Mouse (Mus musculus): Measurements from ENCODE around the gene Gm10840.

The Gm10840 gene

GRCm38 (mm10) chr11:106159921-106160840 lies 469 bp upstream of the Gm10840 start:
- peak; percentile 82 for DNase-seq (ENCODE audit: extremely low spot score)

DNA sequence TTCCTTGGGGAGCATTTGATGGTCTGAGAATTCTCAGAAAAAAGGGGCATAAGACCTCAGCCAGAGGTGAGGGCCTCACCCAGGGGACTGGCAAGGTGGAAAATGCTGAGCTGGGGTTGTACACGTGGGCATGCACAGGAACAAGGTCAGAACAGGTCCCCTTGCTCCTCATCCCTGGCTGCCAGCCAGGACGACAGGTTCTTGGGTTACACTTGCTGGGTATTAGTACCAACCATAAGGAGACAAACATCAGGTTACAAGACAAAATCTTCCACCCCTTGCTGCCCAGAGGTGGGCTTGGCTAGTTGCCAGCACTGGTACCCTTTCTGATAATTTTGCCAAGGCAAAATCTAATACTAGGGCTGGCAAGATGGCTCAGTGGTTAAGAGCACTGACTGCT lies 1.6 kb downstream of the Gm10840 start:
- DNase-seq (ENCODE audit: extremely low spot score): no peak

- no peak for DNase-seq (ENCODE audit: extremely low spot score)
Observed at GRCm38 (mm10) chr11:106163546-106163945, 2.9 kb downstream of the Gm10840 start.

DNA sequence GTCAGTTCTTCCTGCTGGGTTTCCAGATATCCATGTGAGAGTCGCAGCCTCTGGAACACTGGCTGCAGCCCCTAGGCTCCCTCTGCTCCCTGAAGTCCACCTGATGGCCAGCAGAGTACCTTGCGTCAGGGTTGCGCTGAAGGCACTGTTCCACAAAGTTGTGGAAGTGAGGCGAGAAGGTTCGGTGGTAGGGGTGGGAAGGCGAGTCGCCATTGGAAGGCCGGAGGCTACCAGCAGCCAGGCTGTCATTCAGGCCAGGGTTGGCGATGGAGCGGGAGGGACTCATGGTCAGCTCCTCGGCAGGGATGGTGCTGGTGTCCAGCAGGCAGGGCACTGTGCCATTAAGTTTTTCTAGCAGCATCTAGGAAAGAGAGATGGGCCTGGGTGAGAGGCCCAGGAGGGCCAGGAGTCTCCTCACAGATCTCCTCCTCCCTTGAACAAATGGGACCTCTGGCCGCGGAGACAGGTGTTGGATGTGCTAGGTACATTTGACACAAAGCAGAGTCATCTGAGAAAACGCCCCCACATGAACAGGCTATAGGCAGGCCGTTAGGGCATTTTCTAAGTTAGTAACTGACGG lies 4.0 kb downstream of the Gm10840 start:
- DNase-seq (ENCODE audit: extremely low spot score): no peak

GRCm38 (mm10) chr11:106167435-106167834 lies 6.8 kb downstream of the Gm10840 start:
- no peak for DNase-seq (ENCODE audit: extremely low spot score)

GRCm38 (mm10) chr11:106170807-106171206 lies 10.2 kb downstream of the Gm10840 start:
- DNase-seq (ENCODE audit: extremely low spot score): no peak

- no peak for DNase-seq (ENCODE audit: extremely low spot score)
Observed at GRCm38 (mm10) chr11:106173228-106173627, 12.6 kb downstream of the Gm10840 start.

DNA sequence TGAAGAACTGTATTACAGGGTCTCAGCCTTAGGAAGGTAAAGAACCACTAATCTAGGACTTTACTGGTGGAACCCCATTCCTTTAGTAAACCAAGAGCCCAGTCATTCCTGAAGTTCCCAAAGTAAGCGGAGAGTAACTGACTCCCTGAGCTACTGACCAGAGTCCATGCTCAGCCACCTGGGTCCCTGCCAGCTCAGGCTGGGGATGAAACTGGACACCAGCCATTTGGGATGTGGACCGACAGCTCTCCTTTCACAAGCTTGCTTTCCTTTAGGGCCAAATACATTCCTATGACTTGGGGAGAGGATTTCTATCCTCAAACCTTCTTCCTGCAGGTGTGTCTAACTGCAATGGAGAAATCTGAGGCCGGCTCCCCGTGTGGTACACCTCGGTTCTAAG lies 13.7 kb downstream of the Gm10840 start:
- no peak for DNase-seq (ENCODE audit: extremely low spot score)

GRCm38 (mm10) chr11:106175081-106175480 lies 14.4 kb downstream of the Gm10840 start:
- no peak for DNase-seq (ENCODE audit: extremely low spot score)

- no peak for DNase-seq (ENCODE audit: extremely low spot score)
Observed at GRCm38 (mm10) chr11:106176372-106176771, 15.7 kb downstream of the Gm10840 start.

- no peak for DNase-seq (ENCODE audit: extremely low spot score)
Observed at GRCm38 (mm10) chr11:106178036-106178782, 17.6 kb downstream of the Gm10840 start.

- no peak for DNase-seq (ENCODE audit: extremely low spot score)
Observed at GRCm38 (mm10) chr11:106179711-106180448, 19.2 kb downstream of the Gm10840 start.

- DNase-seq (ENCODE audit: extremely low spot score): no peak
Observed at GRCm38 (mm10) chr11:106180449-106180801, 19.8 kb downstream of the Gm10840 start.

DNA sequence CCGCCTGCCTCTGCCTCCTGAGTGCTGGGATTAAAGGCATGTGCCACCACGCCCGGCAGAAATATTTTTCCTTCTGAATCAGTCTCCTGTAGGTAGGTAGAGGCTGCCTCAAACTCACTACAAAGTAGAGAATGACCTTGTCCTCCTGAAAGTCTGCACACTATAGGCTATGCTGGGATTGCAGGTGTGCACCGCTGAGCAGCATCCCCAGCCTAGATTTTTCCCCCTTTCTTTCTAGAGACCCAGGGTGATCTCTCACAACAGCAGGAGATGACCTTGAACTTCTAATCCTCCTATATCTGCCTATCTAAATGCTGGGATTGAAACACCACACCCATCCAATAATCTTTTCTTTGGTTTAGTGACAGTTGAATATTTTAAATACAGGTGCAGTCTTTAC lies 26.7 kb downstream of the Gm10840 start:
- no peak for DNase-seq (ENCODE audit: extremely low spot score)

GRCm38 (mm10) chr11:106191716-106192115 lies 31.1 kb downstream of the Gm10840 start:
- DNase-seq (ENCODE audit: extremely low spot score): no peak

DNA sequence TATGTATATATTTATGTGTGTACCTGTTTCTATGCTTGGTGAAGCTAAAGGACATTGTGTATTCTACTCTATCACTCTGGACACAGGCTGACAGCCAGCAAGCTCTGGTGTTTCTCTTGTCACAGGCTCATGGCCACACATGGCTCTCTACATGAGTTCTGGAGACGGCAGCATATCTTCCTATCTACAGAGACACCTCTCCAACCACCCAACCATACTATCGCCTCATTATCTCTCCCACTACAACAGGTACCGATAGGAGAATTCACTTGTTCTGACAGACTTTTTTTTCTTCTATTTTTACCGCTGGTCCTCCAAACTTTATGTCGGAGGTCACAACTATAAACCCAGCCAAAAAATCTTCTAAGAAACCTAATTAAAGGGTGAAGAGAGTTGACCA lies 31.6 kb downstream of the Gm10840 start:
- DNase-seq (ENCODE audit: extremely low spot score): no peak

- DNase-seq (ENCODE audit: extremely low spot score): no peak
Observed at GRCm38 (mm10) chr11:106192657-106193370, 32.2 kb downstream of the Gm10840 start.

DNA sequence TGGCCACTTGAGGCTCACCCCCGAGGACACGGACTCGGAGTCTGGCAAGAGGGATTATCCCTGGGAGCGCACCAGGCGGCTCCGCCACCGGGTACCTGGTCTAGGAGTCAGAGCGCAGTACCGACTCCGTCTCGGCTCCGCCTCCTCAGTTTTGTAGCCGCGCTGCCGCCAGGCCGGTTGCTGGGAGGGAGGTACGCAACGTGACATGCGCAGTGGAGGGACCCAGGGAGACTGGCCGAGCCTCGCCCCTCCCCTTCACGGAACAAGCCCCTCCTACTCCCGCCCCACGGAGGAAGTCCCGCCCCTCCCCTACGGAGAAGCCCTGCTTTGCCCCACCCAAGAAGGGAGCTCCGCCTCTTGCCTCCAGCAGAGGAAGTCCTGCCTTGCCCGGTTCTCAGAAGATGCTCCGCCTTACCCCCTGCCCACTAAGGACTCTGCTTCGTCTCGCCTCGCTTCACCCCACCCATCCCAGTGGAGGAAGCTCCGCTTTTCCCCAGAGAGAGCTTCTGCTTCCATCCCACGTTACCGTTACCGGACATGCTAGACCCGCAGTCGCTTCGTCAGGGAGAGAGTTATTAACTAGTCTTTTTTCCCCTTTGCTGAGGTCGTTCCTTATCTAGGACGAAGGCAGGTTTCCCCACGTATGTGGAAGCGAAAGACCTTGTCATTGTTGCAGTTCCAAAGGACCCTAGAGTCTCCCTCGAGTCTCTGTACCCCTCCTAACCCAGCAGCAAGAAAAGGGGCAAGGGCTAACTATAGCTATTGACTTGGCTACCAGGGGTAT lies 32.9 kb downstream of the Gm10840 start:
- DNase-seq (ENCODE audit: extremely low spot score): peak; percentile 100

GRCm38 (mm10) chr11:106194155-106194541 lies 33.5 kb downstream of the Gm10840 start:
- DNase-seq (ENCODE audit: extremely low spot score): no peak

GRCm38 (mm10) chr11:106194891-106195290 lies 34.2 kb downstream of the Gm10840 start:
- DNase-seq (ENCODE audit: extremely low spot score): no peak
